Mouse (Mus musculus) T-helper 2 cell (primary cell): ENCODE measurements at regions not wholly inside any gene's neighbourhood (a gene's known extent, or its start where the extent isn't known, plus 50 kb on each side); places are given as distances from the start of the nearest gene placed in this dataset.
"Not testable (repeated sequence)": the region's sequence is repeated elsewhere in the genome, so short reads cannot be mapped to it uniquely, and the experiment has no call there.

Source experiments
- in situ Hi-C: fragments of 300-600 bp; cut with MboI, MseI; formaldehyde crosslinking; loops from one replicate; pipeline ENCODE4 v1.15.1; 2025; ENCODE audit warnings: high pct_unique_total_duplicates

- in situ Hi-C loops, result no loop called here
Measured at GRCm38 (mm10) chr2:114454901-114455300, 199.9 kb downstream of the Dph6 start.

DNA sequence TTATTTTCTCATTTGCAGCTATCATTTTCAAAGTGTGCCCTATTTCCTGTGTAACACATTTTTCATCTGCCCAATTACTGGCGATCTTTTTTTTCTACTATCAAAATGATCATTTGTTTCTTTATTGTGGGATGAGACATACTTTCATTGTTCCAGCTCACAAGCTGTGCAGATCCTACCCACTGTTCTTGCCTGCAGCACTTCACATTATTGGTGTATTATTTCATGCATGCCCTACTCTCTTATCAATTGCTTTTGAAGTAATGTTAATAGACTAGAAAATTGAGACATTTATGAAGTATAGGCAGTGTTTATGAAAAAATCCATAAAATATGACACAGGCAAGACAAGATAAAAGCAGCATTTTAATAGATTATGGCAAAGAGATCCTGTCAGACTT lies 204.6 kb downstream of the Dph6 start:
- in situ Hi-C loops, result no loop called here

- in situ Hi-C loops, result no loop called here
Measured at GRCm38 (mm10) chr2:114443801-114444200, 211.0 kb downstream of the Dph6 start.

- in situ Hi-C loops, result no loop called here
Measured at GRCm38 (mm10) chr2:114440943-114441342, 213.8 kb downstream of the Dph6 start.

GRCm38 (mm10) chr2:114439668-114440067 lies 215.1 kb downstream of the Dph6 start:
- in situ Hi-C loops, result no loop called here

DNA sequence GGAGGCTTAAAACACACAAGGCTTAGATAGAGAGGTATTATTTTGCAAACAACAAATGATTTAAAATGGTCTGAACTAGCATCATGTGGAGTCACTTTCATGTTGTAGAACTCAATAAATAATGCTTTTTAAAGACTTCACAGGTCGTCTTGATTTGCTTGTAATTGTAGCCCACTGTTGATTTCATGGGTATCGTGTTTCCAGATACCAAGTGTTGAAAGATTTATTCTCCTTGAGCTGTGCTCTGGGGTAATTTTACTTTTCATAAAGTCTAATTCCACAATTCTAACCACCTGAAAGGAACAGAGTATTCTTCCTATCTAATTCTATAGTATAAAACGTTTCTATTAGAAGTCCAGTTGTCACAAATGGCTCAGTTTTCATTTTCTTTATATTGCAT lies 216.7 kb downstream of the Dph6 start:
- in situ Hi-C loops, result no loop called here

- in situ Hi-C loops, result no loop called here
Measured at GRCm38 (mm10) chr2:114427426-114428157, 226.3 kb upstream of the Zfp770 start.

- in situ Hi-C loops, result no loop called here
Measured at GRCm38 (mm10) chr2:114419346-114419745, 218.1 kb upstream of the Zfp770 start.

- in situ Hi-C loops, result no loop called here
Measured at GRCm38 (mm10) chr2:114413013-114413412, 211.7 kb upstream of the Zfp770 start.

GRCm38 (mm10) chr2:114411940-114412715 lies 210.9 kb upstream of the Zfp770 start:
- in situ Hi-C loops, result no loop called here

DNA sequence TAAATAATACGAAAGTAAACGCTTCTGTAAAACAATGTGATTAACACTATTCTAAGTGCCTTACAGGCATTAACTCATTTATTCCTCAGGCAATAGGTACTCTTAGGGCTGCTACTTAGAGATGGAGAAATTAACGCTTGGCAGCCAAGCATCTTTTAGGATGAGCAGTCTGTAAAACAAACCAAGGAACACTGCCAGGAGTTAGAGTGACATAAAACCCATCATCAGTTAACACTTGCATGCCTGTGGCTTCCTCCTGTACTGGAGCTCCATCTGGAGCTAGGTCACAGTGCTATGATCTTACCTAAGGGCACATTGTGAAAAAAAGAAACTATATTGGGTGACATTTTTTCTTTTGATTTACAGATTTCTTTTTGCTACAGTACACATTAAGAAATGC lies 209.4 kb upstream of the Zfp770 start:
- in situ Hi-C loops, result no loop called here

GRCm38 (mm10) chr2:114409542-114409941 lies 208.3 kb upstream of the Zfp770 start:
- in situ Hi-C loops, result no loop called here

DNA sequence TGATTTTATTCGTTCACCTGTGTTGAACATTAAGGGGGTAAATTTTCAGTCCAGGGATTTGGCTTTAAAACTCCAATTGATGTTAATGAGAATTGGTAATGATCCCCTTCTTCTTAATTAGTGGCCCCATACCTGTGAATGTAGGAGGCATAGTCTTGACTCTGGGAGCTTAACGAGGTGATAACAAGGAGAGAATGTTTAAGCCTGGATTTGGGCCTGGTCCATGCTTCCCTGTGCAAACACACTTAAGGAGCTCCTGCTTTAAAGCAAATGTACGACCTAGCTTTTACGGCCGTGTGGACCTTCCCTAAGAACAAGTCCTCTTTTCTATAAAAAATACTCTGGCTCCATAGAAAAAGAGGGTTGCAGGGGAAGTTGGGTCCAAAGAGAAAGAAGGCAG lies 206.1 kb upstream of the Zfp770 start:
- in situ Hi-C loops, result no loop called here

DNA sequence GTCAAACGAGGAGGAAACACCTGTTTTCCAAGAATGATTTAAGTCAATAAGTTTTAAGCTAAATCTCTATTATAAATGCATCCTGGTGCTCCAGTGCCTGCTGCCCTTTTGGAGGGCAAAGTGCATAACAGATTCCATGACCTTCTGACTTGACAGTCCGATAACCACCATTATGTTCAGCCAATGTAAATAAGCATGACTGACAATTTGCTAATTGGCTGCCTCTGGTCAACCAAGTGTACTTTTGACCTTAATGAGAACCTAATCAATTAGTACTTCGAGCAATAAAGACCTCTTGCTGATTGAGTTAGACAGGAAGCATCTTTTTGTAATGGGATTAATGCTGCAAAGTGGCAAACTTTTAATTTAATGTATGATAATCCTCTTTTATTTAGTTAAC lies 183.3 kb upstream of the Zfp770 start:
- in situ Hi-C loops, result no loop called here

GRCm38 (mm10) chr2:114378844-114379533 lies 177.7 kb upstream of the Zfp770 start:
- in situ Hi-C loops, result no loop called here

DNA sequence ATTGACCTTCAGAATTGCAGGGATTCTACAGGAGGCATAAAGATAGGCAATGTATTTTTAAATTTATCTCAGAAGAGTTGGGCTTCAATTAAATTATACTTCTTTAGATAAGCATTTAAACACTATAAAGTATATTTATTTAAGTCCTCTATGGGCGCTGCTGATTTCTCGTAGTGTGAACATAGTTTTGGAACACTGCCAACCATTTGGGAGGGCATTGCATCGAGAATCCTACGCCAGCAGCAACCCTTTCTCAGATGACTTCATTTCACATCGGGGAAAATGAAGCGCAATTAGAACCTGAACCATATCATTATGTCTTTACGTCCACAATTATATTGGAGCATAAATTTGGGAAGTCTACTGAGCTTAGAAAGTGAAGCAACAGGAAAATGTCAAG lies 172.2 kb upstream of the Zfp770 start:
- in situ Hi-C loops, result no loop called here

GRCm38 (mm10) chr2:114353876-114354275 lies 152.6 kb upstream of the Zfp770 start:
- in situ Hi-C loops, result not testable (repeated sequence)

DNA sequence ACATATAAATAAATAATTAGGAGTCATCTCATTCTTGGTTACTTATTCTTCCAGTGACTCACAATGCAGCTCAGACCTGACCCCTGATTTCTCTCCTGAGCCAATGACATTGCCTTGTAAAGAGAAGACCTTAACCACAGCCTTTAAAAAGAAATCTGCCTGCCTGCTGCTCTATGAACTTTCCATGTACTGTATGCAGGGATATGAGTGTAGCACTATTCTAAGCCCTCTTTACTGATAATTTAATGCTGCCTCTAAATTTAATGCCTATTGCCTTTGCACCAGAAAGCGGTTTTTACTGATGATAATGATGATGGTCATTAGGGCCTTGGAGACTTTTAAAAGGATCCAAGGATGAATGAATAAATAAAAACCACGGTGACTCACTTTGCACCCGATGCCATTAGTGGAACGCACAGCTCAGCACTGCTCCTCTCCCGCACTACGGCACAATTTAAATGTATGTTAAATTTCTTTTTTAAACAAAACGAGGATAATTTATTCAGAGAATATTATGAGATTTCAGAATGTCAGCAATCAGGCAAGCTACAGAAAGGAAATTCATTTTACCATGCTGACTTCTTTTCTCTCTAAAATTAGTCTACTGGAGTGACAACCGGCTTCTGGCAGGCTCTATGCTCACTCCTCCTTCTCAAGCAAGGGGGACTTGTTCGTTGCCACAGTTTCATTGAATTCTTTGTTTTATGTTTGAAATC lies 139.5 kb upstream of the Zfp770 start:
- in situ Hi-C loops, result no loop called here

GRCm38 (mm10) chr2:114301746-114302145 lies 100.5 kb upstream of the Zfp770 start:
- in situ Hi-C loops, result no loop called here

GRCm38 (mm10) chr2:114295110-114295509 lies 93.8 kb upstream of the Zfp770 start:
- in situ Hi-C loops, result loop anchor here (10.0 kb wide), 1 partner anchor 640 kb away; no protein-coding TSS in a partner anchor

- in situ Hi-C loops, result loop anchor here (10.0 kb wide), 1 partner anchor 643 kb away; no protein-coding TSS in a partner anchor
Measured at GRCm38 (mm10) chr2:114291387-114291786, 90.1 kb upstream of the Zfp770 start.

DNA sequence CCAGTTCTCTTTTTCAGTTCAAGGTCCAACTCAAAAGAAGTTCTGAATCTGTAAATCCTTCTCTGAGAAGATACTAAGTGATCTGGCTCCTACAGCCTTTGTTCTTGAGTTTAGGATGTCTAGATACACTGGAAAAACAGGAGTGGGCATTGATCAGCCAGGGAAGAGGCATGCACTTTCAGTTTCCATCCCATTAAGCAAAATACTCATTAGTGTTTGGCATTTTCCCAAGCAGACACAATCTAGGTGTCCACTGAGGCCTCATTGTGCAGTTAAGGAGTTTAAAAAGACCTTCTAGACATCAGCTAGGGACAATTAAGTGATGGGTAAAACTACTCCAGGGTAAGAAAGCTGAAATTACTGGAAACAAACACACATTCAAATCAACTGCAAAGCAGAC lies 74.3 kb upstream of the Zfp770 start:
- in situ Hi-C loops, result no loop called here
